Mouse (Mus musculus) embryonic facial prominence, embryonic 12.5 days (tissue): ENCODE measurements around the gene Ppp3cb. TPM values are rescaled to one million over a fixed set of nuclear protein-coding genes. Genes with fewer than 3 reads are reported as not detected.
"Not testable (repeated sequence)": the region's sequence is repeated elsewhere in the genome, so short reads cannot be mapped to it uniquely, and the experiment has no call there.

Experiments
- ATAC-seq: fragments of 200-750 bp; cut with Nextera tagmentation; 2 replicates; pipeline ENCODE4 v1.8.0; 2017; ENCODE audit not compliant: insufficient number of reproducible peaks, insufficient read depth, low FRiP score, low TSS enrichment
- H3K27ac ChIP-seq: fragments of 300-500 bp; sonication (generic); 2 replicates; pipeline ENCODE4 v1.5.1; 2016; ENCODE audit warnings: mild to moderate bottlenecking
- H3K27me3 ChIP-seq: fragments of 300-500 bp; sonication (generic); 2 replicates; pipeline ENCODE4 v1.6.1; 2016; ENCODE audit warnings: mild to moderate bottlenecking, moderate library complexity
- H3K36me3 ChIP-seq: fragments of 300-500 bp; sonication (generic); 2 replicates; pipeline ENCODE4 v1.6.1; 2016; ENCODE audit warnings: mild to moderate bottlenecking
- H3K4me1 ChIP-seq: fragments of 300-500 bp; sonication (generic); 2 replicates; pipeline ENCODE4 v1.6.1; 2016
- H3K4me2 ChIP-seq: fragments of 300-500 bp; sonication (generic); replicated peaks from 2 replicates; pipeline ENCODE4 v1.6.1; 2016; ENCODE audit warnings: mild to moderate bottlenecking, moderate library complexity
- H3K4me3 ChIP-seq: fragments of 300-500 bp; sonication (generic); 2 replicates; pipeline ENCODE4 v1.5.1; 2016; ENCODE audit warnings: mild to moderate bottlenecking
- H3K9ac ChIP-seq: fragments of 300-500 bp; sonication (generic); 2 replicates; pipeline ENCODE4 v1.6.1; 2016; ENCODE audit warnings: mild to moderate bottlenecking, moderate library complexity
- H3K9me3 ChIP-seq: fragments of 300-500 bp; sonication (generic); 2 replicates; pipeline ENCODE4 v1.6.1; 2016; ENCODE audit warnings: mild to moderate bottlenecking, moderate library complexity
- WGBS: fragments of 180-500 bp; shearing (Covaris S2); methylation state at CpG from one replicate; pipeline ENCODE4 v1.1.7; 2016; 5-methylcytosine and 5-hydroxymethylcytosine counted together
- polyA plus RNA-seq: library from polyadenylated mRNA; unstranded; fragments of >200 nt; fragmentation: Nextera tagmentation; extraction: Ambion mirVana; gene quantifications from 2 replicates; pipeline ENCODE4 v1.2.1, GENCODE M21; 2016

Ppp3cb gene
- 59.5 and 62.4 TPM in 2 replicates for polyA plus RNA-seq

DNA sequence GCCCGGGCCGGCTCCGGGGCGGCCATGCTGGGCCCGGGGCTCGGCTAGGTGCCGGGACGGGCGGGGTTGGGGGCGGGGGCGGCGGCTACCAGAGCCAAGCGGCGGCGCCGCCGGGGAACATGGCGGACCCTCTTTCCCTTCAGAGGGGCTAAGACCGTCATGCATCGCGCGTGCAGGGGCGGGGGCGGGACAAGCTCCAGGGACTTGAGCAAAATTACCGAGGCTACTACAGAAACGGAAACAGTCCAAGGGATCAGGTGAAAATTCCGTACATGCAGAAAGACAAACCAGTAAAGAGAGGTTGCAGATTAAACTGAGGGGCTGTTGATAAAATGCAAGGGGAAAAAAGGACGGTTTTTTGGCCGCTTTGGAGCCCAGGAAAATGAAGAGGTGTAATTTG lies at the start of gene Ppp3cb:
Gene Ppp3cb (minus strand): TSS at position 159 of the 400 bp plus-strand sequence.
- ATAC-seq: peak; percentile 89

GRCm38 (mm10) chr14:20595781-20596180 lies 49.4 kb upstream of the Ppp3cb start:
- Histone ChIP-seq H3K9ac (no peak overlapping the region), H3K27ac (no peak overlapping the region), H3K27me3 (no peaks in the 10 kb centered on the region), H3K4me1 (no peaks in the 10 kb centered on the region), H3K4me2 (no peak overlapping the region), H3K36me3 (no peaks in the 10 kb centered on the region), H3K9me3 (no peaks in the 10 kb centered on the region), H3K4me3 (no peak overlapping the region)
- ATAC-seq: 0 out of 2 replicates have a peak, but pooled peaks have one; percentile 67
- WGBS: 22% methylated on average over 3 of the region's 3 CpGs

More for the DNA sequence above, at the start of gene Ppp3cb:
- Histone ChIP-seq H3K9ac (peak within 1 kb of the TSS; percentile 95), H3K27ac (peak within 1 kb of the TSS; percentile 99), H3K4me2 (peak within 1 kb of the TSS; percentile 54), H3K4me3 (peak within 1 kb of the TSS; percentile 88), H3K9me3 (no peaks in the 10 kb centered on the region), H3K36me3 (peaks cover 27% of the 10 kb centered on the region), H3K27me3 (no peaks in the 10 kb centered on the region), H3K4me1 (peaks cover 10% of the 10 kb centered on the region)
- WGBS: under 1% methylated on average over 29 of the region's 29 CpGs

DNA sequence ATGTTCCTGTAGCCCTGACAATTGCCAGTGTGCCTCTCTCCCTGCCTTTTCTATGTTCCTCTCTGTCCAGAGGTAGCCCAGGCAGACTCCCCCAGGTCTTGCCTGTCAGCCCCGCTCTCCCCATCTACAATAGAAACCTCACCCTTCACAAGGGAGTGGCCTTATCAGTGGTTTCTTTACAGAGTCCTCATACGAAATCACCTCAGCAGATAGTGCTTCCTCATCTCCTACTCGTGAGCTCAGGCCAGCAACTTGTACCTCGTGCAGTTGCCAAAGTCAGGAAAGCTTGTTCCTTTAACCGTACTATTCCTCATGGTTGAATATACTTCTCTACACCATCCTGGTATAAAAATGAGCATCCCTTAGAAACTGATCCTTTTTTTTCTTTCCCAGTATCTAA lies 41.1 kb upstream of the Ppp3cb start:
- H3K9me3 ChIP-seq: no peaks in the 10 kb centered on the region

DNA sequence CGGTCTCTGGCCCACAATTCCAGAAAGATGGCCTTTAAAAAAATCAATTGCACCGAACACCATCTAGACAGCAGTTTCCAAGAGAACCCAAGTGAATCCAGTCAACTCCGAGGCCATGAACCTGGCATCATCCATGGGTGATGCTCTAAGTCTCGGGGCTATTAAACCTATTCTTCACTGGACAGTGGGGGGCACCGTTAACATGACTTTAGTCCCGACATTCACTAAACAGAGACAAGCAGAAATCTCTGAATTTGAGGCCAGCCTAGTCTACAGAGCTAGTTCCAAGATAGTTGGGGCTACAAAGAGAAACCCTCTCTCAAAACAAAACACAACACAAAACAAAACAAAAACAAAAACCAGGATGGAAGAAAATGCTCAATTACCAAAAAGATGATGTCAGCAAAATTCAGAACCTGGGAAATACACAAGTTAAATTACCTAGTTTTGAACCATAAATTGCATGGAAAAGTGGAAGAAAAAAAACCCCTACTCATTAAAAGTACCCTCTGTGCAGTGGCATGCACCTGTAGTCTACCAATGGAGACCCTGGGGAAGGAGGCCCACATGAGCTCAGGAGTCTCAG lies 32.5 kb upstream of the Ppp3cb start:
- Histone ChIP-seq H3K36me3 (peaks cover 24% of the 10 kb centered on the region; the same call in 1 of the 2 replicates), H3K4me1 (no peaks in the 10 kb centered on the region), H3K27ac (no peak overlapping the region), H3K27me3 (no peaks in the 10 kb centered on the region), H3K9ac (no peak overlapping the region), H3K9me3 (no peaks in the 10 kb centered on the region), H3K4me2 (no peak overlapping the region), H3K4me3 (no peak overlapping the region)
- 81% methylated on average over 6 of the region's 6 CpGs for WGBS
- no peak for ATAC-seq

More for the DNA sequence above, 41.1 kb upstream of the Ppp3cb start:
- Histone ChIP-seq H3K36me3 (peaks cover 12% of the 10 kb centered on the region), H3K4me1 (no peaks in the 10 kb centered on the region), H3K4me2 (no peak overlapping the region), H3K9ac (no peak overlapping the region), H3K4me3 (no peak overlapping the region), H3K27me3 (no peaks in the 10 kb centered on the region), H3K27ac (no peak overlapping the region)
- WGBS: 90% methylated on average over 5 of the region's 5 CpGs
- ATAC-seq: no peak

DNA sequence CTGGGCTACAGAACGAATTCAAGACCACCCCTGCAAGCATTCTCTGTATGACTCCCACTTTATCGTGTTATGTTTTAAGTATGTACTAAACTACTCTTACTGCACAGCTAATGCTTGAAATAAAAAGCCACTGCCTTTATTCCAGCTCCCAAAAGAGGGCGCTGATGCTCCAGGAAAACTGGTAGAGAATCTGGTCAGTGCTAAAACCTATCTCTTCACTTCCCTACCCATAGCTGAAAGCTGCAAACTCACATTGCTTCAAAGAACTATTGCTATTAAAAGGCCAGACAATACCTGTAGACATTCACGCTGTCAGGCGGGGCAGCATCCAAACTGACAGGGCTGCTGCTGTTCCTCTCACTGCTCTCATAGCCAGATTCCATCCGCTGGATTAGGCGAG lies 29.8 kb upstream of the Ppp3cb start:
- ATAC-seq: no peak
- Histone ChIP-seq H3K9me3 (no peaks in the 10 kb centered on the region), H3K4me3 (no peak overlapping the region), H3K27ac (no peak overlapping the region), H3K4me1 (no peaks in the 10 kb centered on the region), H3K9ac (no peak overlapping the region), H3K27me3 (no peaks in the 10 kb centered on the region), H3K36me3 (peaks cover 18% of the 10 kb centered on the region; the same call in 1 of the 2 replicates), H3K4me2 (no peak overlapping the region)
- WGBS: 58% methylated on average over 7 of the region's 7 CpGs

DNA sequence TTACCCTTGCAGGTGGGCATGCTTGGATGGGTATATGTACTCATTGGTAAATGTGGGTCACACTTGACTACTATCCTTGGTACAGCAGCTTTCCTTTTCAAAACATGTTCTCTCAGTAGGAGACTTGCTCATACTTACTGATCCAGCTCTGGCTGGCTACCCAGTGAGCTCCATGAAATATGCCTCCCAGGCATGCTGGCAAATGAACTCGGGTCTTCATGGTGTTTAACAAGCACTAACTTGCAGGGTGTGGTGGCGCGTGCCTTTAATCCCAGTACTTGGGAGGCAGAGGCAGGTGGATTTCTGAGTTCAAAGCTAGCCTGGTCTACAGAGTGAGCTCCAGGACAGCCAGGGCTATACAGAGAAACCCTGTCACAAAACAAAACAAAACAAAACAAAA lies 26.8 kb upstream of the Ppp3cb start:
- H3K4me1 ChIP-seq, H3K9ac ChIP-seq, H3K27me3 ChIP-seq, H3K27ac ChIP-seq, H3K4me3 ChIP-seq, H3K4me2 ChIP-seq, H3K9me3 ChIP-seq, ATAC-seq: not testable (repeated sequence)
- 87% methylated on average over 3 of the region's 3 CpGs for WGBS
- peaks cover 31% of the 10 kb centered on the region for H3K36me3 ChIP-seq

DNA sequence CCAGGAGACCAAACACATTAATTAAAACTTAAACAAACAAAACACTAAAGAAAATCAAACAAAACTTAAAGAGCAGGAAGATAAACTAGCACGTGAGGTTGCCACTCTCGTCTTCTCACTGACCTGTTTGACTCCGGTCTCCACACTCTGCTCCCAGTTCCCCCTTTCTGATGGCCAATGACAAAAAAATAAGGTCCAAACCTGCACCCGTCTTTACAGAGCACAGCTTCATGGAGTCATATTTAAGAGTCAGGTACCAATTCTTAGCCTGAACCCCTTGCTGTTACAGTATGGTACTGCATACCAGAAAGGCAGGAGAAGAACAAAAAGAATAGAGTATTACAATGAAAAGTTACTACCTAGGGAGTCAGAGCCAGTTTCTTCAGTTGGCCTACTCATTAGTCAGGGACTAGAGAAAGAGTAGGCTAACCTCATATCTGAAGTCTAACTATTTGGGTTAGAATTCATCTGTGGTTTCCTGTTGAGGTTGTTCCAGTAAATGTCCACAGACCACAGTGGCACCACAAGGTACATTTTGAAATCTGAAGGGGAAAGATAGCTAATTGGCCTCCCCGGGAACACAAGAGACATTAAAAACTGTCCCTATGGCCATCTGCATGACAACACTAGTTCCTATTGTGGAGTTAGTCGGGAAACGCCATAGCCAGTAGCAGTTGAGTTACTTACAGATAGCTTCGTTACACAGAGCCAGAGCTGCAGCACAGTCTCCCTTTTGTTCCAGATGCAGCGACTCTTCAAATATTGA lies 19.1 kb upstream of the Ppp3cb start:
- Histone ChIP-seq H3K27ac (no peak overlapping the region), H3K9ac (no peak overlapping the region), H3K4me3 (no peak overlapping the region), H3K4me1 (no peaks in the 10 kb centered on the region), H3K27me3 (no peaks in the 10 kb centered on the region), H3K4me2 (no peak overlapping the region), H3K36me3 (peaks cover 63% of the 10 kb centered on the region), H3K9me3 (no peaks in the 10 kb centered on the region)
- WGBS: 75% methylated on average over 9 of the region's 9 CpGs
- ATAC-seq: no peak

DNA sequence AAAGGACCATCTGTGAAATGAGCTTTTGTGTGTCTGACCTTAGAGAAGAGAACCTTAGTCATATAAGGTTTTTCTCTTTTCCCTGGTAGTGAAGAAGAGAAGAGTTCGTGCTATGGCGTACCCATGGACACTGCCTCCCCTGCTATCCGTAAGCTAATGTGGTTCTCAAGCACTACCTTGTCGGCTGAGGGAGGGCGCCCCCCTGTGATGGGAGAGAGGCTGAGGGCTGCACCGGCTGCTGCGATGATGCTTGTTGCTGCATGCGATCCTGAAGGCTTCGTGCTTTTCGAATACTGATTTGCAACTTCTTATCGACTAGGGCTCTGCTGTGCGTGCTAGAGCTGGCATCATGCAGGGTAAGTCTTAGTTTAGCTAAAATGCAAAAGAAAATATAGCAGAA lies 18.3 kb upstream of the Ppp3cb start:
- WGBS: 71% methylated on average over 12 of the region's 12 CpGs
- peaks cover 65% of the 10 kb centered on the region for H3K36me3 ChIP-seq

DNA sequence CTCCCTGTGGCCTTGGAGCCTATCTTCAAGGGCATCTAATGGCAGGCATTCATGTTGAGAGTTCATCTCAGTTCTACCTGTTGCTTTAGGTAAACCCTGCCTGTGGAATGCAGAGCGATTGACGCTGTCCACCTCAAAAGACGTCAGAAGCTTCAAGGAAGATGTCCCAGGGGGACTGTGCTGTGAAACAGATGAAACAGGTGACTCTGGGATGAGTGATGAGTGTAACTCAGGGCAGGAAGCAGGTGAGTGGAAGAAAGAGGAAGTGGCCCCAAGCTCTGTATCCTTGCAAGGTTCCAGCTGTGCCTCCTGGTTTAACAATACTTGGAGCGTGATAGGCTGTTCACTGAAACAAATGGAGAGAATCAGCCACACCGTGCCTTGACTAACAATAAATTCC lies 15.5 kb upstream of the Ppp3cb start:
- 93% methylated on average over 5 of the region's 5 CpGs for WGBS
- H3K36me3 ChIP-seq: peaks cover 66% of the 10 kb centered on the region

More for the DNA sequence above, 18.3 kb upstream of the Ppp3cb start:
- no peak overlapping the region for H3K27ac ChIP-seq
- no peak overlapping the region for H3K4me3 ChIP-seq
- H3K9ac ChIP-seq: no peak overlapping the region
- no peak overlapping the region for H3K4me2 ChIP-seq
- H3K4me1 ChIP-seq: no peaks in the 10 kb centered on the region
- no peaks in the 10 kb centered on the region for H3K9me3 ChIP-seq
- H3K27me3 ChIP-seq: no peaks in the 10 kb centered on the region
- no peak for ATAC-seq

DNA sequence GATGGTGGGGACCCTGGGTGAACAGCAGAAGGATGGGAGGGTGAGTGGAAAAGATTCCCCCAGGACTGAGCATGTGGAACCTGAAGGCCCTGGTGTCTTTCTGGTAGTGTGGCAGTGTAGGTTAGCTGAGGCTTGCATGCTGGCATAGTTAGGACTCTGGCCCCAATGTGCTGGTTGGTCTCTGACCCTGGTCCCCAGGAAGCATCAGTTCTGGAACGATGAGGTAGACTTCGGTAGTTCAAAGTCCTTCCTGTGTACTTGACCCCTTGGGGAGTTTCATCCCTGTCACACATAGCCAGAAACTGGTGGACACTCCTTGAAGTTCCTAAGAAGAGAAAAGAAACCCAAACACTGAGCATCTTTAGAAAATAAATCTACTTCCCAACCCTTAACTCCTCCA lies 3.8 kb upstream of the Ppp3cb start:
- no peak overlapping the region for H3K9ac ChIP-seq
- H3K4me2 ChIP-seq: no peak overlapping the region
- no peak overlapping the region for H3K4me3 ChIP-seq
- H3K9me3 ChIP-seq: no peaks in the 10 kb centered on the region
- no peaks in the 10 kb centered on the region for H3K27me3 ChIP-seq
- 81% methylated on average over 2 of the region's 2 CpGs for WGBS
- H3K27ac ChIP-seq: no peak overlapping the region
- H3K4me1 ChIP-seq: peaks cover 4% of the 10 kb centered on the region; the same call in 1 of the 2 replicates
- H3K36me3 ChIP-seq: peaks cover 51% of the 10 kb centered on the region
- no peak for ATAC-seq

More for the DNA sequence above, 15.5 kb upstream of the Ppp3cb start:
- Histone ChIP-seq H3K4me3 (no peak overlapping the region), H3K9me3 (no peaks in the 10 kb centered on the region), H3K4me1 (no peaks in the 10 kb centered on the region), H3K4me2 (no peak overlapping the region), H3K27ac (no peak overlapping the region), H3K9ac (no peak overlapping the region), H3K27me3 (no peaks in the 10 kb centered on the region)
- no peak for ATAC-seq

DNA sequence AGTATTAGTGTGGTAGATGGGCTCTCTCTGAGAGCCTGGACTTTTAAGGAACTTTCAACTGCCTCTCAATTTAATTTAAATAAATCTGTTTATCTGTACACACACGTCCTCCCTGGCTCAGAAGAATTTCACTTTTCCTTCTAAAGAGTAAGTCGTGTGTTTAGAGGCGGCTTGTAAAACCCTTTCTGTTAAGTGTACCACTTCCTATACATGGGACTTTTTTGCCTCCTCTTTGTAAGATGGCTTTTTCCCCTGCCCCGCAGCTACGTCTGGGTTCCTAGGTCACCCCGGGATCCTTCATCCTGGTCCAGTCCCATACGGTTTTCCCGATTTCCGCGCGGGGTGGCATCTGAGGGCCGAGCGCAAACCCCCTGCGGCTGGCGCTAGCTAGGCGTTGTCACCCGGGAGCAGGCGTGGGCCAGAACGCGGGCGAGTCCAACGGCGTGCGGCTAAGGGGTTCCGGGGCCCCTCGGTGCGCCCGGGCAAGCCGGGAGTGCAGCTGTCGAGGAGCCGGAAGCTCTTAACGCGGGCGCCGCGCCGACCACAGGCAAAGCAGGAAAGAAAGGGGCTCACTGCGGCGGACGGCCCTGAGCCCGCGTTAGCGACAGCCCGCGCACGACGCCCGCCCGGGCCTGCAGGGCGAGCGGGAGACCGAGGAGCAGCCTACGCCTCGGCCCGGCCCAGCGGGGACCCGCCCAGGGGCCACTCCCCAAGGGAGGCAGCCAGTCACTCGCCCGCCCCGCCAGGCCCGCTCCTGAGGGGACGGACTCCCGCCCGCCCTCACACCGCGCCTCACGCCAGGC lies 643 bp downstream of the Ppp3cb start:
- ATAC-seq: peak; percentile 96
- H3K4me2 ChIP-seq: peak overlapping the region; percentile 54
- H3K4me1 ChIP-seq: peaks cover 10% of the 10 kb centered on the region
- H3K4me3 ChIP-seq: peak overlapping the region; percentile 88
- WGBS: under 1% methylated on average over 55 of the region's 67 CpGs
- H3K27ac ChIP-seq: peak overlapping the region; percentile 99
- peak overlapping the region; percentile 95 for H3K9ac ChIP-seq
- H3K36me3 ChIP-seq: peaks cover 21% of the 10 kb centered on the region
- no peaks in the 10 kb centered on the region for H3K27me3 ChIP-seq
- H3K9me3 ChIP-seq: no peaks in the 10 kb centered on the region
